Mouse (Mus musculus) forebrain, embryonic 15.5 days (tissue): ENCODE data around the gene Gnptab. TPM values are rescaled to one million over a fixed set of nuclear protein-coding genes. Genes with fewer than 3 reads are reported as not detected.
A peak's percentile ranks its signal among the peaks of the same experiment; 100 is the strongest.

ENCODE experiments used
- ATAC-seq: fragments of 200-750 bp; cut with Nextera tagmentation; replicated peaks from 2 replicates; pipeline ENCODE4 v1.8.0; 2017; ENCODE audit warnings: mild to moderate bottlenecking, moderate TSS enrichment, moderate library complexity
- H3K27ac ChIP-seq: fragments of 300-500 bp; sonication (generic); replicated peaks from 2 replicates; pipeline ENCODE4 v1.5.1; 2015; ENCODE audit warnings: mild to moderate bottlenecking, inconsistent platforms
- H3K27me3 ChIP-seq: fragments of 300-500 bp; sonication (generic); 2 replicates; pipeline ENCODE4 v1.6.1; 2015; ENCODE audit warnings: inconsistent platforms
- H3K36me3 ChIP-seq: fragments of 300-500 bp; sonication (generic); 2 replicates; pipeline ENCODE4 v1.6.1; 2015; ENCODE audit warnings: mild to moderate bottlenecking, inconsistent platforms
- H3K4me1 ChIP-seq: fragments of 300-500 bp; sonication (generic); 2 replicates; pipeline ENCODE4 v1.6.1; 2015; ENCODE audit warnings: inconsistent platforms
- H3K4me2 ChIP-seq: fragments of 300-500 bp; sonication (generic); replicated peaks from 2 replicates; pipeline ENCODE4 v1.6.1; 2015; ENCODE audit warnings: mild to moderate bottlenecking, inconsistent platforms
- H3K4me3 ChIP-seq: fragments of 300-500 bp; sonication (generic); 2 replicates; pipeline ENCODE4 v1.5.1; 2015; ENCODE audit warnings: mild to moderate bottlenecking, inconsistent platforms
- H3K9ac ChIP-seq: fragments of 300-500 bp; sonication (generic); replicated peaks from 2 replicates; pipeline ENCODE4 v1.6.1; 2015; ENCODE audit warnings: mild to moderate bottlenecking, inconsistent platforms
- H3K9me3 ChIP-seq: fragments of 300-500 bp; sonication (generic); 2 replicates; pipeline ENCODE4 v1.6.1; 2016; ENCODE audit warnings: inconsistent platforms
- WGBS: fragments of 180-500 bp; shearing (Covaris S2); methylation state at CpG from one replicate; pipeline ENCODE4 v1.1.7; 2015; ENCODE audit warnings: mixed read lengths; 5-methylcytosine and 5-hydroxymethylcytosine counted together
- polyA plus RNA-seq: library from polyadenylated mRNA; unstranded; fragments of >200 nt; fragmentation: Nextera tagmentation; extraction: Ambion mirVana; gene quantifications from 2 replicates; pipeline ENCODE4 v1.2.1, GENCODE M21; 2015

Gnptab gene
- polyA plus RNA-seq, 1 experiment from 2014 or later = 15.0 TPM

GRCm38 (mm10) chr10:88380430-88381060 lies 1.6 kb downstream of the Gnptab start:
- Histone ChIP-seq H3K9me3 (no peaks in the 10 kb centered on the region), H3K9ac (peak overlapping the region; percentile 73), H3K36me3 (no peaks in the 10 kb centered on the region), H3K4me2 (peak overlapping the region; percentile 73), H3K4me3 (peak overlapping the region; percentile 68), H3K27ac (no peak overlapping the region), H3K27me3 (no peaks in the 10 kb centered on the region), H3K4me1 (peaks cover 17% of the 10 kb centered on the region)
- 36% methylated on average over 14 of the region's 14 CpGs for WGBS
- no peak for ATAC-seq

- Histone ChIP-seq H3K36me3 (no peaks in the 10 kb centered on the region), H3K4me2 (no peak overlapping the region), H3K9ac (no peak overlapping the region), H3K4me3 (no peak overlapping the region), H3K9me3 (no peaks in the 10 kb centered on the region), H3K27me3 (no peaks in the 10 kb centered on the region), H3K27ac (no peak overlapping the region), H3K4me1 (peaks cover 17% of the 10 kb centered on the region)
- WGBS = 83% methylated on average over 4 of the region's 4 CpGs
- ATAC-seq = no peak
Measured at GRCm38 (mm10) chr10:88381286-88381685, 2.4 kb downstream of the Gnptab start.

GRCm38 (mm10) chr10:88382009-88382408 lies 3.1 kb downstream of the Gnptab start:
- 92% methylated on average over 6 of the region's 6 CpGs for WGBS
- no peak overlapping the region for H3K4me3 ChIP-seq
- H3K9ac ChIP-seq = no peak overlapping the region
- ATAC-seq = no peak
- no peak overlapping the region for H3K27ac ChIP-seq
- peaks cover 17% of the 10 kb centered on the region for H3K4me1 ChIP-seq
- H3K9me3 ChIP-seq = no peaks in the 10 kb centered on the region
- H3K27me3 ChIP-seq = no peaks in the 10 kb centered on the region
- H3K4me2 ChIP-seq = no peak overlapping the region
- no peaks in the 10 kb centered on the region for H3K36me3 ChIP-seq

GRCm38 (mm10) chr10:88383479-88383878 lies 4.5 kb downstream of the Gnptab start:
- H3K9ac ChIP-seq = no peak overlapping the region
- H3K36me3 ChIP-seq = no peaks in the 10 kb centered on the region
- no peak for ATAC-seq
- H3K27me3 ChIP-seq = no peaks in the 10 kb centered on the region
- no peak overlapping the region for H3K4me3 ChIP-seq
- H3K4me1 ChIP-seq = peaks cover 17% of the 10 kb centered on the region
- WGBS = 86% methylated on average over 4 of the region's 4 CpGs
- no peaks in the 10 kb centered on the region for H3K9me3 ChIP-seq
- no peak overlapping the region for H3K27ac ChIP-seq
- H3K4me2 ChIP-seq = no peak overlapping the region

GRCm38 (mm10) chr10:88384081-88384480 lies 5.1 kb downstream of the Gnptab start:
- no peak overlapping the region for H3K4me2 ChIP-seq
- H3K27ac ChIP-seq = no peak overlapping the region
- no peak for ATAC-seq
- no peak overlapping the region for H3K9ac ChIP-seq
- no peak overlapping the region for H3K4me3 ChIP-seq
- H3K4me1 ChIP-seq = peaks cover 17% of the 10 kb centered on the region
- H3K9me3 ChIP-seq = no peaks in the 10 kb centered on the region
- H3K36me3 ChIP-seq = no peaks in the 10 kb centered on the region
- 67% methylated on average over 5 of the region's 5 CpGs for WGBS
- no peaks in the 10 kb centered on the region for H3K27me3 ChIP-seq

- no peak overlapping the region for H3K27ac ChIP-seq
- 90% methylated on average over 11 of the region's 11 CpGs for WGBS
- H3K27me3 ChIP-seq = no peaks in the 10 kb centered on the region
Measured at GRCm38 (mm10) chr10:88385290-88385689, 6.4 kb downstream of the Gnptab start.

GRCm38 (mm10) chr10:88385758-88386157 lies 6.8 kb downstream of the Gnptab start:
- no peaks in the 10 kb centered on the region for H3K9me3 ChIP-seq
- no peak overlapping the region for H3K4me2 ChIP-seq
- no peaks in the 10 kb centered on the region for H3K27me3 ChIP-seq
- no peak overlapping the region for H3K4me3 ChIP-seq
- no peak for ATAC-seq
- no peak overlapping the region for H3K9ac ChIP-seq
- H3K36me3 ChIP-seq = no peaks in the 10 kb centered on the region
- no peak overlapping the region for H3K27ac ChIP-seq
- peaks cover 9% of the 10 kb centered on the region for H3K4me1 ChIP-seq
- 69% methylated on average over 6 of the region's 6 CpGs for WGBS

More at GRCm38 (mm10) chr10:88385290-88385689, 6.4 kb downstream of the Gnptab start:
- no peaks in the 10 kb centered on the region for H3K9me3 ChIP-seq
- no peak overlapping the region for H3K4me3 ChIP-seq
- H3K9ac ChIP-seq = no peak overlapping the region
- H3K36me3 ChIP-seq = no peaks in the 10 kb centered on the region
- peaks cover 14% of the 10 kb centered on the region for H3K4me1 ChIP-seq
- no peak overlapping the region for H3K4me2 ChIP-seq
- ATAC-seq = no peak

- ATAC-seq = no peak
Measured at GRCm38 (mm10) chr10:88386251-88386650, 7.3 kb downstream of the Gnptab start.

GRCm38 (mm10) chr10:88389576-88389975 lies 10.6 kb downstream of the Gnptab start:
- Histone ChIP-seq H3K27ac (no peak overlapping the region), H3K9ac (no peak overlapping the region), H3K4me2 (no peak overlapping the region), H3K36me3 (no peaks in the 10 kb centered on the region), H3K4me1 (peaks cover 4% of the 10 kb centered on the region; the same call in 1 of the 2 replicates), H3K27me3 (no peaks in the 10 kb centered on the region), H3K9me3 (no peaks in the 10 kb centered on the region), H3K4me3 (no peak overlapping the region)
- 72% methylated on average over 4 of the region's 4 CpGs for WGBS
- ATAC-seq = no peak

More at GRCm38 (mm10) chr10:88386251-88386650, 7.3 kb downstream of the Gnptab start:
- Histone ChIP-seq H3K4me3 (no peak overlapping the region), H3K9ac (no peak overlapping the region), H3K4me1 (peaks cover 4% of the 10 kb centered on the region; the same call in 1 of the 2 replicates), H3K9me3 (no peaks in the 10 kb centered on the region), H3K27me3 (no peaks in the 10 kb centered on the region), H3K4me2 (no peak overlapping the region), H3K27ac (no peak overlapping the region), H3K36me3 (no peaks in the 10 kb centered on the region)
- 78% methylated on average over 6 of the region's 6 CpGs for WGBS

- 73% methylated on average over 10 of the region's 10 CpGs for WGBS
- Histone ChIP-seq H3K4me2 (no peak overlapping the region), H3K4me3 (no peak overlapping the region), H3K9ac (no peak overlapping the region), H3K27me3 (no peaks in the 10 kb centered on the region), H3K4me1 (peaks cover 4% of the 10 kb centered on the region; the same call in 1 of the 2 replicates), H3K36me3 (no peaks in the 10 kb centered on the region), H3K27ac (no peak overlapping the region), H3K9me3 (no peaks in the 10 kb centered on the region)
- ATAC-seq = no peak
Measured at GRCm38 (mm10) chr10:88390096-88390790, 11.3 kb downstream of the Gnptab start.

- no peaks in the 10 kb centered on the region for H3K36me3 ChIP-seq
- H3K9me3 ChIP-seq = no peaks in the 10 kb centered on the region
- 91% methylated on average over 9 of the region's 9 CpGs for WGBS
- no peak overlapping the region for H3K4me3 ChIP-seq
- no peak overlapping the region for H3K4me2 ChIP-seq
- peak; percentile 11; the same call in 1 of the 2 replicates for ATAC-seq
- no peaks in the 10 kb centered on the region for H3K27me3 ChIP-seq
- no peak overlapping the region for H3K9ac ChIP-seq
- H3K27ac ChIP-seq = no peak overlapping the region
- H3K4me1 ChIP-seq = peaks cover 4% of the 10 kb centered on the region; the same call in 1 of the 2 replicates
Measured at GRCm38 (mm10) chr10:88391495-88391894, 12.6 kb downstream of the Gnptab start.

- Histone ChIP-seq H3K36me3 (no peaks in the 10 kb centered on the region), H3K9me3 (no peaks in the 10 kb centered on the region), H3K27me3 (no peaks in the 10 kb centered on the region), H3K9ac (no peak overlapping the region), H3K4me2 (no peak overlapping the region), H3K27ac (no peak overlapping the region), H3K4me3 (no peak overlapping the region), H3K4me1 (peaks cover 4% of the 10 kb centered on the region; the same call in 1 of the 2 replicates)
- peak; percentile 55; the same call in 1 of the 2 replicates for ATAC-seq
- 81% methylated on average over 9 of the region's 9 CpGs for WGBS
Measured at GRCm38 (mm10) chr10:88392181-88392847, 13.4 kb downstream of the Gnptab start.
